Mouse (Mus musculus): ENCODE results near the gene Wipi2.

GRCm38 (mm10) chr5:142623080-142623479, 4.4 kb upstream of the Wipi2 start:
- TF ChIP-seq CTCF (IDR thresholded peaks at IDR 0.05; ENCODE audit: control insufficient read depth, insufficient read depth, insufficient replicate concordance, low read depth, low read length) (0 out of 2 replicates have a peak, but pooled peaks have one; percentile 4), POLR2A (IDR thresholded peaks at IDR 0.05; ENCODE audit: control insufficient read depth, low read depth, low read length) (no peak)
